Mouse (Mus musculus): ENCODE results near the gene Adgrl2.

Adgrl2 gene

DNA sequence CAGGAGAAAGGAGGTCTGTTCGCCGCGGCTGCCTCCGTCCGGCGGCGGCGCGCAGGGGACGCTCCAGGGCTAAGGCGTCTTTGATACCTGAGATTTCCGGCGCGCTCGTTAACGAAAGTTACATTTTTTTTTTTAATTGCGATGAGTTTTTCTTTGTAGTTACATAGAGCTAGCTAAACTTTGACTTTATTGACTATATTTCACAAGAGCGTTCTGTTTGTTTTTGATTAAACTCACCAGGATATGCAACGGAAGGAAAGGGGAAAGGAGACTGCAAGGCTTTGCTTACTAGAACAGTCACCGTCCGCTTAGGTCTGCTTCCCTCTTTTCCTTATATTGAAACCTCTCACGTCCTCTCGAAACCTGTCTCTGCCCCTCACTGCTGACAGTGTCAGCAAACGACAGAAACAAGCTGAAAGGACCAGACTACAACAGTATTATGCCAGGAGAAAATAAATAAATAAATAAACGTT is at the start of gene Adgrl2:
Adgrl2 (minus strand) TSS at position 25 of the 473 bp plus-strand sequence.
- no peak for DNase-seq

DNA sequence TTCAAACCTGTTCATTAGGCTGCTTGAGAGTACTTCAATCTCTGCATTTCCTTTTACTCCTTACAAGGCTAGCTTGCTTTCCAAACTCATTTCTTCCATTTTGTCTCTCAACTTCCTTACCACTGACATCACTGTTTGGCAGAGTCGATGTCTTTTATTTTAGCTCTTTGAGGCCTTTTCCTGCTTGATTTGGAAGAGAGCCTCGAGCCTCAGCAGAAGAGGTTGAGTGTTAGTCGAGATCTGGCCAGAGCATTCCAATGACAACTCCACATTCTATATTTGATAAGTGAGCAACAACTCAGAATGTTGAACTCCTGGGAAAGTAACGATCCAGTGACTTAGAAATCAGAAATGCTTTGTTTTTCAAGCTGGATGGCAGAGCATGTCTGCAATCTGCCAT is 48.4 kb upstream of the Adgrl2 start:
- peak in 1 of 2 experiments; percentile 32 for DNase-seq

DNA sequence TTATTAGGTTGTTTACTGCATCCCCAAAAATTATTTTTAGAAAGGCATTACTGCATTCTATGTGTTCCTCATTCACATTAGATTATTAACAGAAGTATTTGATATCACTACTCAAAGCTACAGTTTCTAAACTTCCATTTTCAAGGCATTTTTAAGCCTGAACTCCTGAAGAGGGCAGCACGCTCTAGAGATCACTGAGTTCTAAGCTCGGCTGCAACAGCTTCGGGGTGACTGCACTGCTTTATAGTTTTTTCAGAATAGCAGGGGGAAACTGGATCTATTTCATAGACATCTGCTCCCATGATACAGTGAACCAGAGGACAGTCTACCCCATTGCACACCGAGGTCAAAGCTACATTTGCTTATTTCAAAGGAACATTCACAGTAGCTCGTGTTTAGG is 29.6 kb upstream of the Adgrl2 start:
- DNase-seq, result no peak

DNA sequence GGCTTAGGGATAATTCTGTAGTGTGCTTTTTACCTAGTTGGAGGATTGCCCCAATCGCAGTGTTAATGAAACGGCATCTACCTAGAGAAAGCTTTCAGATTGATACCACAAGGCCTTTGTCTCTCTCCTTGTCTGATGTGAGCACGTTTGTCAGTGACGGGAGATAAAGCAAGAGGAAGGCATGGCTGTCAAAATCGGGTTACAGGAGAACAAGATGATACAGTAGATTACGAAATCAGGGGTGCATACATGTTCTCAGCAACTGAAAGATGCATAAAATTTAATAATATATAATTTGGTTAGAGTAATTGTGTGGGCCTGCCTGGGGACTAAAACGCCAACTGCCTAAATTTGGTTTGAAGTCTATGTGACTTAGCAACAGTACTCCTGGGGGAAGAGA is 19.0 kb upstream of the Adgrl2 start:
- no peak for DNase-seq

DNA sequence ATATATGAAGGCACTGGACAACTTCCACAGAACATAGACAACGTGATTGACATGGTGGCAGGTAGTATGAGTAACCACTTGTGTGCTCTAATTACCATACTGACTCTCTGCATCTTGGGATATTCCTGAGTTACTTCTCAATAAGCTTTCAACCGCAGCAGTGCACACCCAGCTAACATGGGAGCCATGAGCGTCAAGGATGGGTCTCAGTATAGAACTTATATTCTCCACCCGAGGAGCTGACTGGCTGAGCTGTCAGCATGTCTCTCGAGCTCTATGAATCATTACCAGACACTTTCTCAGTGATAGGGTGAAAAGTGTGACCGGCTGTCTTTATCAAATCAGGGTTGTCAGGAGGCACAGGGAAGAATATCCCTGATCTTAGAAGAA is 18.3 kb upstream of the Adgrl2 start:
- DNase-seq, result no peak

DNA sequence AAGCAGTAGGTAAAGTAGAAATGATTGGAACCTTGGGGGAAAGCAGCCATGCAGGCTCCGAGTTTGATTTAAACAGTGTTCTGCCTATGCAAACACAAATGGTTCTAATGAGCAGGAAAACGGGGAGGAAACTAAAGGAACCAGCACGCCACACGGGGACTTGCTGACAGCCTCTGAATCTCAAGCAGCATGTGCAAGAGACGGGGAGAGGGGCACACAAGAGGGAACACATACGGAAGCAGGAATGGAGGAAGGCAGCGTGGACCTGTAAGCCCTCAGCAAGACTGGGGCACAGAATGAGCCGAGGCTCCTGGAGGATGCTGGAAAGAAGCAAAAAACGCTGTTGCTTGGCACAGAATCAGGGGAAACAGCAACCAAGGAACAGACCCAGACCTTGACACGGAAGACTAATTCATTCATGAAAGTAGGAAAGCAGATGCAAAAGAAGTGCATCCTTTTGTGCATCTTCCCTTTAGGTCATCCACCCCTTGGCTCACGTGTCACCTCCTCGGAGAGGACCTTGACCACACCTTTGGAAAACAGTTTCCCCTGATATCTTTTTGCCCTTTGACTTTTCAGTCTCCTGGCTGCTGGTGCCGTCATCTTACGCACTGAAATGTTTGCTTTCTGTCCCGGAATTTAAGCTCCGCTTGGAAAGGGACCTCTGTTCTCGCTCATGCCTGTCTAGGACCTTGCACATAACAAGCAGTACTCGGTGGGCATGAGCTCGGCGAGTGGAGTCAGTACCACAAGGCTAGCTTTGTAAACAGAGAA is 17.7 kb upstream of the Adgrl2 start:
- no peak for DNase-seq

DNA sequence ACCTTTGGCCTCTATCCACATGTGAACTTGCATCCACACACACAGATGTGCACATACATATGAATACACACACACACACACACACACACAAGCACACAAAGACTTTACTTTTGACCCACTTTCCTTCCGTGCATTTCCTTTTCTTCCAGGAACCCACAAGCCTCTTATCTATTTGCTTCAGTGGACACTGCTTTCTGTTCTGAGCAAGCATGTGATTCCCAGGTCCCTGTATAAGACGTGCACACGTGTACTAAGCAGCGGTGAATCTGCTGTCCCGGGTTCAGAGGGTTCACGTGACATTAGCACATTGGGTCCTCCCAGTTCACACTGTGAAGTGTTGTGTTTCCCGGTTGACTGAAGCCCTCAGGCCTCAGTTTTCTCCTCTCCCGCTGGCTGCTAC is 11.0 kb upstream of the Adgrl2 start:
- DNase-seq, result no peak

DNA sequence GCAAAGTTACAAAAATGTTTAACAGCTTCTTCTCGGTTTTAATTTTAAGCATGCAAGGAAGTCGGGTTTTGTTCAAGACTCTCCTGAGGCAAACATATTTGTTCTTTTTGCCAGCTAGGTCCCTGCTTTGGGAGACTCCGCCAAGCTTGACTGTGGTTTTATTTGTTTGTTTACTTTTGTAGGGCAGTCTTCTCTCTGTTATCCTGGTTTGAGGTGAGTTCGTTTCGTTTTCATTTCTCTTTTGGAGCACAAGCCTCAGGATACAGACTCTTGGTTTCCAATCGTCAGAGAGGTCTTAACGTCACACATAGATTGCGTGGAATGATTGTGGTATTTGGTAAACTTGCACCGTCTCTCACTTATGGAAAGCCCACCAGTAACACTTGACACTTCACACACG is 8.3 kb upstream of the Adgrl2 start:
- DNase-seq, result no peak

DNA sequence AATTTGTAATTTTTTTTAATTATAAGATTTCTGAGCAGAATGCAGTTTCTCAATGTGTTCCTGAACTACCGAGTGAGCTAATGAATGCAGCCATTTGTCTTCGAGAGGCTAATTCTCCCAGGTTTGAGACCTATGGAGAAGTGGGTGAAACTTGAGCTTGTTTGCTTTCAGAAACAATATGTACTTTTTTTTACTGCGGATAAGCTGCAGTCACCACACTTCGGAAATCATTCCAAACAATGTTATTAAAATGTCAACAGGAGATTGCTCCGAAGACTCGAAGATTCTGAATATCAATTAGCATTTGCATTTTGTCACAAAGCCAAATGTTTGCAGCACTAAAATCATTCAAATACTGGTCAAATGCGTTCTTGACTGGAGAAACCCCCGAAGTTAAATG is 701 bp upstream of the Adgrl2 start:
- DNase-seq, result no peak

DNA sequence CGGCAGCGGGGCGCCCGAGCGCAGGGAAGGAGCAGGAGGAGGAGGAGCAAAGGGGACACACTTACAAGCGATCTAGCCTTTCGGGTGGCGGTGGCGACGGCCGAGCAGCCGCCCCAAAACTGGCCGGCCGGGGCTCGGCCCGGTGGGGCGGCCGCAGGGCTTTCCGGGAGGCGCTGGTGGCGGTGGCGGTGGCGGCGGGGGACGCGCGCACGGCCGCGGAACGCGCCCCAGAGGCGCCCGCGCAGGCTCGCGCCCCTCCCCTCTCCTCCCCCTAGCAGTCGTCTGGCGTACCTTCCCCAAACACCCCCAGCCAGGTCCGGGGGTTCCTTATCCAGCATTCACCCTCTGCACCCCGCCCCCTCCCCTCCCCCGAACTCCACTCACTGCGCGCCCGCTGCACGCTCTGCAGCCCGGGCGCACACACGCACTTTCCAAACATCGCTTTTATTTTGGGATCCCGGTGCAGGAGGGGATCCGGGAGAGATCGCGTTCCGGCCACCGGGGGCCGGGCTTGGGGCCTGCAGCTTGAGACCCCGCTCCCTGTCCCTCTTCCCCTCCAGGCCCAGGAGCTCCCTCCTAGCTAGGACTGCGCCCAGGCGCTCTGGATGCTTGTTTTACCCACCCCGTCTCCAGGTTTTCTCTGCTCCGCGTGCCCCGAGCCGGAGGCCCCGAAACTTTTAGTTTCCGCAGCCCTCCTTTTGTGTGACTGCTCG is 381 bp downstream of the Adgrl2 start:
- DNase-seq, result peak; percentile 47 to 50

DNA sequence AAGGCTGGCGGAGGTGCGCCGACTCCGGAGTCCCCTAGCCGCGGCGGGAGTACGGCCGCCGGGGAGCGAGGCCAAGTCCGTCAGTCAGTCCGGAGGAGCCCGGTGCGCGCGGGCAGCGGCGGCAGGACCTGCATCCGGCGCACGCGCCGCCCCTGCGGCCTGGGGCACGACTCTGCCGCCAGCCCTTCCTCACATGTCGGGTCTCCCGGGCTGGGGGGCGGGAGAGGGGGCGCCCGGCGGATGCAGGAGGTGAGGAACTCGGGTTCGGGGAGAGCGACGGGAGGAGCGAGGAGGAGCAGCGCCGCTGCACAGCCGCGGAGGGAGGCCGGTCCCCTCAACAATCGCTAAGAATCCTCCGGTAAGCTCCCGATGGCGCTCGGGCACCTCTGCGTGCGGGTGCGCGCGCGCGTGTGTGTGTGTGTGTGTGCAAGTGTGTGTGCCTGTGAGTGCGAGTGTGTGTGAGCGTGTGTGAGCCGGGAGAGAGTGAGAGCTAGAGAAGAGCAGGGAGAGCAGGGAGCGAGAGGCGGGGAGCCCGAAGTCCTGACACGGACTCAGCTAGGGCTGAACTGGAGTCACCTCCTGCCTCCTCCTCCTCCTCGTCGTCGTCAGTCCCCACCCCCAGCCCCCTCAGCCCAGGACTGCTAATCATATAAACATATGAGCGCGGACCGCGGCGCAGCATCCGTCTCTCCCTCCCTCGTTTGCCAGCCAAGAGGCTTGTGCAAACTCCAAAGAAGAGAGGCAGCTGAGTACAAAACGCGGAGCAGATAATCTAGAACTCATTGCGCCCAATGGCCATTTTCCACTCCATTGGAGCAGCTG is 1.1 kb downstream of the Adgrl2 start:
- peak; percentile 87 for DNase-seq

DNA sequence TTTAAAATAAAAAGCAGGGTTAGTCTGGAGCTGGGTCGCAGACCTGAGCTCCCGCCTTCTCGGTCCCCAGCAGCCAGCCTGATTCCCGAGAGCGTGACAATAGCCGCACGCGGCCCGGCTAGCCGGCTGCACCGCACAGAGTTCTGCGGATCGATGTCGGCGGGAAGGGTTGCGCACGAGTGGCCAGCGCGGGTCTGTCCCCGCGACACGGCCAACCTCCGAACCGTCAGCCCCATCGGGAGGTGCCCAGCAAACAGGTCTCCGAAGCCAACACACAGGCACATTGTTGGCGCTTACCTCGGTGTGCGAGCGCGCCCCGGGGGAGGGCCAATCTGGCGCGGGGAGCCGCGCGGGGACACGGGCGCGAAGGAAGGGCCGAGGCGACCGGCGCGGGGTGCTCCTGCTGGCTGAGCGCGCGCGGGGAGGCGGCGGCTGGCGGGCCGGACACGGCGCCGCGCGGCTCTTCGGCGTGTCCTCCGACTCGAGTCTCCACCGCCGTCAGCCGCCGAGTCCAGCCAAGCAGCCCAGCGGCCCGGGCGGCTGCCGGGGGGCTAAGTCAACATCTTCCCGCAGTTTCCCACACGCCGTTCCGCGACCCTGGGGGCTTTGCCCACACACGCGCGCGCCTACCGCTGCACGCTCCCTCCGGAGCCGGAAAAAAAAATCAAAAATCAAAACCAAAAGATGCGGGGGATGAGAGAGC is 1.9 kb downstream of the Adgrl2 start:
- DNase-seq, result peak; percentile 22

DNA sequence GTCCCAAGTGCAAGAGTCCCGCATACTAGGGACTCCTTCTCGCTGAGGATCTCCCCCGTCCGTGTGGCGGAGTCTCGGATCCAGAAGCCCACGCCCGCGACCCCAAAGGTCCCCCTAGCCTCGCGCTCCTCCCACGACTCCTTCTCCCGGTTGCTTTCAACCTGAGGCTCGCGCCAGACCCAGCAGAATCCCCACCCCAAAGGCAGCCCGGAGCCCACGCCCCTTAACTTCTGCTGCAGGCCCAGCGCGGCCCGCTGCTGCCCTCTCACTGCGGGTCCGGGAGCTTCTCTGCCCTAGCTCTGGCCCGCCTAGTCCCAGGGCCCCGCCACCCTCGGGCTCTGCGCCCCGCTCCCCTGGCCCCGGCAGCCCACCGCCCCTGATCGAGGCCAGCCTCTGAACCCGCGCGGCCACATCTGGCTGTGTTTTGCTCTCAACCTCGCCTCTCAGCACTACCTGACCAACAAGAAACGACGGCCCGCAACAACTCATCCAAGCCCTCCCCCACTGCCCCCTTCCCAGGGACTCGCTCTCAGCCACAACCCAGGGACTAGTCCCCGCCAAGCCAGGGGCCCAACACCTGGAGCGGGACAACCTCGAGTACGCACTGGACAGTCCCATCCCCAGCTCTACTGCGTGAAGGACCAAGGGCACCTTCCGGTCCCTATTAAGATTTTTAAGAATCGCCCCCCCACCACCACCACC is 2.6 kb downstream of the Adgrl2 start:
- DNase-seq, result peak; percentile 81 to 83

DNA sequence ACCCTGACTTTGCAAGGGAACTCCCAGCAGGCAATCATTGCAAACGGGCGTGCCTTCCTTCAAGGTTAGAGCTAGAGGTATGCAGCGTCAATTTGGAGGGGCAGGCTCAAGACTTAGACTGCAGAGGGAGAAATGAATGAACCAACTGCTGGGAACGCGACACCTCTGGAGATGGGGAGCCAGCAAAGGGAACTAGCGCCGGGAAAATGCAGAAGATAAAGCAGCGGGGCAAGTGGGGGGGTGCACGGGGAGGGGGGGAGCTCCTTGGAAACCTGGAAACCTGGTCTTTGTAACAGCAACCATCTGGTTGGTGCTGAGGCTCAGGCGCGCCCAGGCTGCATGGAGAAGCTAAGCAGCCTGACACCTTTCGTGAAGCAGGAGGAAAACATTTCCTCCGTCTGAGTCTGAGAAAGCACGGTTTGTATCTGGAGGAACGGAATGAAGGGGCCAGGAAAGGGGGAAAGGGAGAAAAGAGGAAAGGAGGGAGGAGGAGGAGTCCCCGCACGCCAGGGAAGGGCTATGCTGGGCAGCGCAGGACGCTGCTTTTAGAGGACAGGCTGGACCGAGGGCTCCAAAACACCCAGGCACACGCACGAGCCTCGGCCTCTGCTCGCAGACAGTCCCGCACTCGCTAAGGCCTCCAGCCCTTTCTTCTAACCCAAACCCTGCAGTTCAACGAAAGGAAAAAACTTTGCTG is 3.3 kb downstream of the Adgrl2 start:
- peak in 1 of 2 experiments; percentile 23 for DNase-seq

DNA sequence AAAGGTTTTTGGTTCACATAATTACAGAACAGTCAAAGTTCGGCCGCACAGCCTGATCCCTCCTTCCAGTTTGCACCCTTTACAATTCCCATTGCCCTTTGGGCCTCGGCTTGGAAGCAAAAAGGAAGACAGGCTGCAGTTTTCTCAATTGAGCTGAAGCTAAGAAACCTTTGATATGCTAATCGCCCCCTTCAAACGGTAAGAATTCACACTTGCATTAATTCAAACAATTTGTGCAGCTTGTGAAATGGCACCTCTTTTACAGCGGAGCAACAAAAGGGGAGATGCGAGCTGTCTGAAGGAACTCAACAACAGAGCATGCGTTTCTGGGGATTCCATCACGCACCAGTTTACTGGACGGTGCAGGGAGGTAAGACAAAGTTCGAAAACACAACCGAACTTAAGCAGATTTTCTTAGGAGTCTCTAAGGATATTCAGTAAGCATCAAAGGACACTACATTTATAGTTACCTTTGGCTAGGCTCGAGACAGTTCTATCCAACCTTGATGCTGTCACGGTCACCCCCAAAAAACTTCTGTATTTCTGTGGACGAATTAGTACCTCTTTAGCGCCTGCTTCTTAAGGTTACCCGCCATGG is 4.0 kb downstream of the Adgrl2 start:
- no peak for DNase-seq

DNA sequence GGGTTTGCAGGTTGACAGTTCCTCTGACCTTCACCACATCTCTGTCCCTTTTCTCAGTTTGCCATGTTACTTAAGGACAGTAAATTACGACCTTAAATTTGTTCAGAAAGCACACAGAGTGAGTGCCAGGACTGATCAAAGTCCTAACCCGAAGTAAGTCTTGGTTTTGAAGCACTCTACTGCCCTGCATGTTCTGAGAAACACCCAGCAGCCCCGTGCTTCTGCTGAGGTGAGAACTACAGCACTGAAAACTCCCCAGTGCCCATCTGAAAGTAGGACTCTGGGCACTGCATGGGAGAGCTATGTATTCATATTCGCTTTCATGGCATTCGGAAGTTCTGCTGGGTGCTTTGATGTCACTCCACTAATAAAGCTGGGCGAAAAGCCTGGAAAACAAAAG is 6.0 kb downstream of the Adgrl2 start:
- DNase-seq, result no peak

DNA sequence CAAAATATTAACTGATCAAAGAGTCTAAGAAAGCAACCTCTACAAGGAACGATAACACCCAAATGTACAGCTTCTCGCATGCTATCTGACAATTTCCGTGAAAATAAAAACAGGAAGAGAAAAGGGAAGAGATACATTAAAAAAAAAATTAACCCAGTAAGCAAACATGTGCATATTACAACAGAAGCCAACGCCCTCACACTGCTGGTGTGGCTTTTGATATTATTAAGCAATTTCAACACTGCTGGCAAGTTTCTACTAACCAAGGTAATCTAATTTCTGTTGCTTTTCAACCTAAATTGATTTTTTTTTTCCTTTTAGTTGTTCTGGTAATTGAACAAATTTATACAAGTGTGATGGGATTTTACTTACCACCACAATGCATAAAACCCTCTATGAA is 8.0 kb downstream of the Adgrl2 start:
- DNase-seq, result no peak

DNA sequence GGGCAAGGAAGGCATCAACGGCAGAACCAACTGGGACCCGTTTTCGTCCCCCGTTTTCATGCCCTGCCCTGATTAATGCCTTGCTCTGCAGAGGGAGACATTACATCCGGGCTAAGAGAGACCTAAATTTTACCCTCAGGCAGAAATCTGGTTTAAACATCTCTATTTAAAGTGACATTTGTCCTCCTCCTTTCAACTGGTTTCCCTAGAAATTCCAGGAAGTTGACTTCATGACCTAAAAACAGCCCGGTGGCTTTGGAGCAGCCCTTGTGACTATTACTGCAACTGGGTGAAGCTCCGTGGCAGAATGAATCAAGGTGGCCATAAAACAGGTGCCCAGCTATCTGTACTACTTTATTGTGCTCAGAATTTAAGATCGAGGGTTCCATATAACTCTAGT is 8.6 kb downstream of the Adgrl2 start:
- DNase-seq, result no peak

DNA sequence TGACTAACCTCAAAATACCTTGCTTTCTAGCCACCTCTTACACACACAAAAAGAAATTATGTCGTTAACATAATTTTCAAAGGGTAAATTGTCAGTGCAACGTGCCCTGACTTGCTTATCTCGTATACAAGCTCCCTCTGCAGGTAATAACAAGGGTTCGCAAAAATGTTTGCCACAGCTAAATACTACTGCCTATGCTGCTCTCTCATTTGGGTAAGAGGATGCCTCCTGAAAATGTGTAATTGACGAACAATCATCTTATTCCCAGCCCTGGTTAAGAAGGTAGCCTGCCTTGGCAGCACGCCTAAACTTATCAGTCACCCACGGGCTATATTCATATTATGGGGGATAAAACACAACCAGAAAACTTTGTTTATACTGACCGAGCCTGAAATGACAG is 11.8 kb downstream of the Adgrl2 start:
- no peak for DNase-seq

DNA sequence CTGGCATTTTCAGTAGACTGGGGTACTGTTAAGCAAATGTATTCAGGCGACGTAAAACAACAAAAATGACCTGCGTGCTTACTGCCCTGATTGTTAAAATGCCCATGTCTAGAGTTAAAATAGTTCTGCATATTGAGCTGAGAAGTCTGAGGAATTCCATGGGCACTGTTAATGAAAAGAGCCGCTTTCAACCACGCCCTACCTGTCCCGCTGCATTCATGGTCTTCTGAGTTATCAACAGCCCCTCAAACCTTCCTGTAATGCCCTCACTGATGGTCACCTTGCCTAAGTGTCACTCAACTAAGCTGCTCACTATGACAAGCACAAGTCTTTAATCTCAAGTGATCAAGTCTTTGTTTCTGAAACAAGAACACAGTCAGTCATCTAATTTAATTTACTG is 12.5 kb downstream of the Adgrl2 start:
- DNase-seq, result no peak

DNA sequence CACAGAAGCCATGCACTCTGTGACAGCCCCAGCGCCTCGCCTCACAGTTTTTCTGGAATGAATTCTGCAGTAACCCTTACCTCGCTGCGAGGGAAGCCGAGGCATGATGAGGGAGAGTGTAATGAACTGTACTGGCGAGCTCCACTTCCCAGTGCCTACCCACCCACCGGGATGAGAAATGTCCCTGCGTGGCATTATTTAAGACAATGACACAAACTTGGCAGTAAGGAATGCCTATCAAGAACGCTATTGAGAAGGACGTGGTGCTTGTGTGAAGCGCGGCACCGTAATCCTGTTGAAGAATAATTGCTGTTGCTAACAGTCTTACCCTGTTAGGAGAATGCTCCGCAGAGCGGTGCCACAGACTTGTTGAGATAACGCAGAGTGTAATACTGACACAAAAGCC is 13.2 kb downstream of the Adgrl2 start:
- DNase-seq, result peak in 1 of 2 experiments; percentile 28
